Mouse (Mus musculus) spleen, postnatal 14 days (tissue): ENCODE measurements around the gene Sla2.
"Not testable (repeated sequence)": the region's sequence is repeated elsewhere in the genome, so short reads cannot be mapped to it uniquely, and the experiment has no call there.

Experiments
- DNase-seq, 2 experiments: peaks; one replicate each; pipeline ENCODE4 v3.0.0; 2021 to 2022; ENCODE audit warnings: low spot score in 2 of 2

Gene Sla2

DNA sequence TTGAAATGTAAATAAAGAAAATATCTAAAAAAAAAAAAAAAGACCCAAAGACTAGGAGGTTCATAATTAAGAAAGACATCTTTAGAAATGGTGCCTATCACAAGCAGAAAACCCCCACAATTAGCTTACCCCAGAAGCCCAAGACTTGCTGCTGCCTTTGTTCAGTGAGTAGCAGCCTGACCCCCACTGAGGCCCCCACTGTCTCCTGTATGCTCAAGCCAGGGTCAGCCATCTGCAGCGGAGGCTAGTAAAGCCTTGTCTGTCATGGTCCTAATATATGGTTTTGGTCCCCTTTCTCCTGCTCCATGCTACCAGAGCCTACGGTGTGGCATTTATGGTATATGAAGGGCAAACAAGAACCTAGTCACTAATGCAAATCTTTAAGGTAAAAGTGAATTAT is 14.4 kb upstream of the Sla2 start:
- no peak for DNase-seq

DNA sequence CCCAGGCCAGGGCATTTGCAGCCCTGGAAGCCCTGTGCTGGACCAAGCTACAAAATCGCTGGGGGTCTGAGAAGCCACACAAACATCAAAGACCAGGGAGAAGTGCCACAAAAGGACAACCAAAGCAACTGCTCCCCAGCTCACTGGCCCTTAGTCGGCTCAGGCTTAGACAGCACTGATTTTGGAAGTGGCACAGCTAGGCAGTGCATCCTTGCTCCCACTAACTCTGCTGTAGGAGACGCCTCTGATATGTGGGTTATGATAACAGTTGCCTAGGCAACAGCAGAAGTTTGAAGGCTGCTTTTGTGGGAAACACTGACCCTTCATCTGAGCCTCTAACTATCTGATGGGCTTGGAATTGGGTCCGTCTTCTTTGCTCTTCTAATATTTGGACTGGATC is 12.2 kb upstream of the Sla2 start:
- DNase-seq: no peak

DNA sequence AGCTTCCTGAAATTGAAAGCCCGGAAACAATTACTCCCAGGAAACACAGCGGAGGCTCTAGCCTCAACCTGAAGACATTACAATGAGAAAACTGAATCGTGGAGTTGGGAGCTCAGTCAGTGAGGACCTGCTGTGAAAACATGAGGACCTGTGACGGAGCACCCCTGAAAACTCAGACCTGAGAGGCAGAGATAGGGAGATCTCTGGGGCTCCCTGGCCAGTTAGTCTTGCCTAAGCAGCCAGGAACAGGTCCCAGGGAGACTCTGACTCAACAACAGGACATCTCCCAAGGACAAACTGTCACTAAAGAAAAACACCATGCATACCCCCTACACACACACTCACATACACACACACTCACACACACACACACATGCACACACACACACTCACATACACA is 11.4 kb upstream of the Sla2 start:
- DNase-seq: no peak

- no peak for DNase-seq
These were observed 10.0 kb upstream of the Sla2 start for GRCm38 (mm10) chr2:156897034-156897433.

DNA sequence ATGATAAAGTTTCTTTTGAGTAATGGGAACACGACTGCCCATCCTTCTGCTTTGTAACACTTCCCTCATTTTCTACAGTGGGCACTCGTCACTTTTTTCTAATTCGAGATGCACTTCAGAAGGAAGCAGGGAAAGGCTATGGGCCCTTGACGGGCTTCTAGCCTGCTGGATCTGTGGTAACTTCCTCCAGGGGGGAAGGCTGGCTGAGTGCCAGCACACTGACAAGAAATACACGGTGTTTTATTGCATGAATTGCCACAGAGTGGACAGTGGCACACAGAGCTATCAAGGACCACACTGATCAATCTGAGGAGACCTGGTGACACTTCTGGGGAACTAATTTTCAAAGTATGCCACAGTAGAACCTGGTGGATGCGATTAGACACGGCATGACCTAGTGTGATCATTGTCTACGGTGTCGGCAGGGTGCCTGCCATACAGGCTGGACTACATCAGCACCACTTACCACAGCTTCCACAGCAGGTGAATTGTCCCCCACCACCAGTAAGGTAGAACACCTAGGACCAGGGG is 9.5 kb upstream of the Sla2 start:
- no peak for DNase-seq

GRCm38 (mm10) chr2:156894496-156895265 is 7.7 kb upstream of the Sla2 start:
- no peak for DNase-seq

- no peak for DNase-seq
These were observed 5.8 kb upstream of the Sla2 start for GRCm38 (mm10) chr2:156892821-156893220.

- DNase-seq: no peak
These were observed 5.2 kb upstream of the Sla2 start for GRCm38 (mm10) chr2:156892240-156892639.

DNA sequence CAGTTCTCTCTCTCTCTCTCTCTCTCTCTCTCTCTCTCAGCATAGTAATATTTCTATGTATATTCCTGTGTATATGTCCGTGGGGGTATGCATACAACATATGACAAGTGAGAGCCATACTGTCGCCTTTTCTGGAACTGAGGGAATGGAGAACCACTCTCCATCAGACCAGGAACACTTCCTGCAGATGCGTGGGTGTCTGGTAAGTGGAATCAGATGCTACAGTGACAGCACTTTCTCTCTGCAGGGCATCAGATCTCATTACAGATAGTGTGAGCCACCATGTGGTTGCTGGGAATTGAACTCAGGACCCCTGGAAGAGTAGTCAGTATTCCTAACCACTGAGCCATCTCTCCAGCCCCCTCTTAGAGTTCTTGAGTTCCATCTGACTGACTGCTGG is 1.5 kb upstream of the Sla2 start:
- DNase-seq: no peak

DNA sequence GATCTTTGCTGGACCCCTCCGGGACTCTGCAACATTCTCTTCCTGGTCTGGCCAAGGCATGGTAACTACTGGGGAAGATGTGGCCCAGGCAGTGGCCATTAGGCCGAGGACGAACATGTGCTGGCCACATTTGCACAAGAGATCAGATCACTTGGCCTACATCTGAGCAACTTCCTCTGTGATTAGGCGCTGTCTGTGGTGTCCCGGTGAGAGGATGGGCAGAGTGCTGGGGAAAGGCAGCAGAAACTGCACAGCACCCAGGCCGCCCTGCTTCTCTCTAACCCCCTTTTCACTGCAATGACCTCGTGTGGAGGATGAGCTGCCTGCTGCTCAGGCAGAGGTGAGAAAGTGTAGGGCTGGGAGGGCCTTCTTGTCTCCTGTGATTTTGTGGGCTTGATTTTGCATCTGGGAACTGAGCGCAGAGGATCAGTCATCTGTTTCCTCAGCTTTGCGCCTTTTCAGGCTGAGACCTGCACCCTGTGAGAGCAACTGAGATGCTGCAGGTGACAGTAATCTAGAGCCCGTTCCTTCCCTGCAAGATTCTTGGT is 834 bp downstream of the Sla2 start:
- no peak for DNase-seq

DNA sequence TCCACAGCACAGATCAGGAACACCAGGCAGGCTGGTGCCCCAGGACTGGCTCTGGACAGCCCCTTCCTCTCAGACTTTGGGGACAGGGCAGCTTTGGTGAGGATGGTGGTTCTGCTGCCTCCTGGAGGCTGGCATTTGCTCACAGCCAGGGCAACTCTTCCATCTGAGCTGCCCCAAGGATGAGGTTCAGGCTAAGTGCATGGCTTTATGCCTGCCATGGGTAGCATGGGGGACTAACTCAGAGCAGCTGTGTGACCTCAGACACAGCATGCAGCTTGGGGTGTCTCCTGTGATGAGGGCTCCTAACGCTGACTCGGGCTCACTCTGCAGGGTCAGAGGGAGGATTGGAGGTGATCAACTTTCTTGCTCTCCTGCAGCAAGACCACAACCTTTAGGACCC is 1.3 kb downstream of the Sla2 start:
- not testable (repeated sequence) for DNase-seq

DNA sequence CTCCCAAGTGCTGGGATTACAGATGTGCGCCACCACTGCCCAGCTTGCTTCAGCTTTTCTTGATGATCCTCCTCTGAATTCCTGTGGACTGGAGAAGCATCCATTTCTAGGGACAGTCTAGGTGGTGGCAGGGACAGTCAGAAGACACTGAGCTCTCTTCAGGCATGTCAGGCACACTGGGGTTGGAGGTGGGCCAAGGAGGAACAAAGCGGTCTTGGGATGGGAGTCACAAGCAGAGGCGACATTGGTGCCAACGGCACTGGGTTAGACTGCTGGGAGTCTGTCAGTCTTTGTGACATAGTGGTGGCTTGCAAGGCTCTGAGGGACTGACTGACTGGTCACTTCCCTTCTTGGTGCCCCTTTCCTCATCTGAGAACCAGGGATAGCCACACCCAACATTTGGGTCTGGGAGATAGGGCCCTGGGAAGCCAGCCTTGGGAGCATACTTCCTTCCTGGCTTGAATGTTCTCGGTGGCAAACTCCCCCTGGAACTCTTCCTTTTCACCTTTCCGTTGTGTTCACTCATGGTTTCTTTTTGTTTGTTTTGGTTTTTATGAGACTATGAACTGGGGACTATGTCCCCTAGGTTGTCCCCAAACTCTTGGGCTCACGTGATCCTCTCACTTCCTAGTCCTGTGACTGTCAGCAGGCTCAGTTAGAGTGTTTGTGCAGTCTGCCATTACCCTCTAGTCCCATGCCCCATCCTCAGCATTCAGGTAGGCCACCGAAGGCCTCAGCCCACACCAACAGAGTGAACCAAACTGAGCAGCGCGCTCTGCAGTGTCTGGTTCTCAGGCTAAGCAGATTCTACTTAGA is 2.4 kb downstream of the Sla2 start:
- no peak for DNase-seq

DNA sequence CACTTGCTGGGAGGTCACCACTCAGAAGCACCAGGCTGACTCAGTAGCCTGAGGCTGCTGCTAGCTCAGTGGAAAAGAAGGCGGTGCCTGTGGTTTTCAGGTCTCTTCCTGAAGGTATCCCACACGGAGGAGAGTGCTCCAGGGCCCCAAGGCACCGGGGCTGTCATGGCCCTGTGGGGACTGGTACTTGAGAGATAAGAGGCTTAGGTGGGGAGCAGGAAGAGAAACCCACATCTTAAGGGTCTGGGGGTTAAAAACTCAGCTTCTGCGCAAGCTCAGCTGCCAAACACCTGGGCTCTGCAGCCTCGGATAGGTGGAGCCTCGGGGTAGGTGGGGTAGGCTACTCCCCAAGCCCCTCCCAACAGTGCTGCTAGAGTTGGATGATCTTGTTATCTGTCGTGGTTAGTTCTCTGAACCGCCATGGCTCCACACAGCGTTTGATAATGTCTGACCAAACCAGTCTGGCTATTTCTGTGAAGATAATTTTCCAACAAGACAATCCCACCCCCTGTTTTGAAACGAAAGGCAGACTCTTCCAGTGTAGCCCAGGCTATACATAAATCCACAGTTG is 4.5 kb downstream of the Sla2 start:
- no peak for DNase-seq

GRCm38 (mm10) chr2:156879541-156879940 is 7.5 kb downstream of the Sla2 start:
- DNase-seq: no peak

DNA sequence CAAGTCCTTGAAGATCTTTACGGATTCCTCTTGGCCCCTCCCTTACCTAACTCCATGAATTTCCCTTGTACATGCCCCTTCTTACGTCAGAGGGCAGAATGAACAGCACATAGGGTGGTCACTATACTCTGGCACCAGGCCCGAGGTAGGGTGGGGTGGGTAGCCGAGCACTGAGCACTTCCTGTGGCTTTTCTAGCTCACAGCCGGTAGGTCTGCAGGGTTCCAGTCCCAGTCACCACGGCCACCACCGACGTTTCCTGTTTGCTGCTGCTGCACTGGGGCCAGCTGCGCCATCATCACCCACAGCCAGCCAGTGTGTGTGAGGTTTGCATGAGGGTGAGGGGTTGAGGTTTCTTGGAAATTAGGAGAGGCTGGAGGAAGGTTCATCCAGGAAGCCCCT is 9.3 kb downstream of the Sla2 start:
- peak; percentile 16 to 29 for DNase-seq

GRCm38 (mm10) chr2:156874760-156875510 is 12.1 kb downstream of the Sla2 start:
- no peak for DNase-seq

- DNase-seq: no peak
These were observed 12.8 kb downstream of the Sla2 start for GRCm38 (mm10) chr2:156874047-156874759.

DNA sequence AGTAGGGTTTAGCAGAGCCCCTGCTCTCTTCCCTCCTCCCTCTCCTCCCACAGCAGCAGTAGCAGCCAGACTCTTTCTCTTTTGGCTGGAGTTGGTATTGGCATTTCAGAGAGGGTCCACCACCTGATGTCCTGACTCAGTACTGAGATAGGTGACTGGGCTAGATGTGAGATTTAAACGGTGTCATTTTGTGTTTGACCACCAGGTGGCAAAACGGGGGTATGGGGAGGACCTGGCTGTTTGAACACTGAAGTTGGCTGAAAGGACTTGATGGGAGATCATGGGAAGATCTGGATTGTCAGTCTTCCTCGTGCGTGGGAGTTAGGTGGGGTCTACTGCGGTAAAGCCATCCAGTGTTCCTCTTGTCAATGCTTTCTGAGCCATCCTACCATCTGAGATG is 13.4 kb downstream of the Sla2 start:
- DNase-seq: peak in 1 of 2 experiments; percentile 52

- DNase-seq: no peak
These were observed 16.5 kb downstream of the Sla2 start for GRCm38 (mm10) chr2:156870519-156870918.

GRCm38 (mm10) chr2:156869554-156869953 is 17.4 kb downstream of the Sla2 start:
- no peak for DNase-seq

DNA sequence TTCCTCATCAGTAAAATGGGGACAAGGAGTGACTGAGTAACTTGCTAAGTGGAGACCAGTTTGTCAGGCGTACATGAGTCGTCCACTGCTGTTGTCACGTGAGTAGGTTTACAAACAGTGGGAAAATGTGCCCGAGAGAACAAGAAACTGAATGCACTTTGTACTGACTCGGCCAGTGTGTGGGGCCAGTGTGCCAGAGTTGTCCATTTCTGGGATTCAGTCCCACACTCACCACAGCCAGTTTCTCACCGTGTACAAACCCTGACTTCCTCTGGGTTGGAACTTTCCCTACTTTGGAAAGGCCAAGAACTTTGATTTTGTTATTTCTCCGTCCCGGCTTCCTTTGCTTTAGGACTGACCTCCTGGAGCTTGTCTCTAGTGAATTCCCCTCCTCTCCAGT is 18.0 kb downstream of the Sla2 start:
- DNase-seq: no peak
